31 mouse cellular contexts compared by ENCODE assay signal in genomic region chr1:121508729-121509128, GRCm38 (mm10). TPM values are rescaled to one million over a fixed set of nuclear protein-coding genes. Genes with fewer than 3 reads are reported as not detected.
A peak's percentile ranks its signal among the peaks of the same experiment; 100 is the strongest.
DNase-seq lines count a peak whose midpoint lies in the region; ATAC-seq and TF ChIP-seq lines count a peak whose summit lies in the region.
"Had no signal": no experiment of that assay in that cellular context is flagged by ENCODE, and none has a peak within 500 bp of the region (broad histone marks: within the 10 kb centered on the region; RNA-seq: fewer than 3 reads in every experiment).

No protein-coding gene starts in this region.

- H3K27ac ChIP-seq in liver, adult 2 months (replicated peaks; ENCODE audit: insufficient read depth, low read depth, low read length) = no peak overlapping the region
- H3K27ac ChIP-seq: embryonic facial prominence, embryonic 10.5 days; embryonic facial prominence, embryonic 13.5 days; forebrain, embryonic 12.5 days; forebrain, embryonic 15.5 days; heart, adult 2 months; heart, embryonic 10.5 days; heart, embryonic 13.5 days; hindbrain, embryonic 14.5 days; hindbrain, postnatal 0 days had no signal

- peak; percentile 23 for DNase-seq in liver, adult 2 months (ENCODE audit: extremely low read depth, low read depth, low spot score)
- DNase-seq in liver = no peak
- no peak for DNase-seq in left cerebral cortex, postnatal 4 days
- DNase-seq in adrenal gland, adult 18-20 months (ENCODE audit: low spot score in 2 of 2) = no peak
- no peak for DNase-seq in B cell, adult 2 months
- DNase-seq: adrenal gland, postnatal 10 days; adrenal gland, postnatal 36 days; cerebellum, adult 11 months; cerebellum, adult 2 months; cerebellum, adult 9-11 months; cerebellum, postnatal 25 days; embryo, embryonic 11 days; gastrocnemius, postnatal 25 days; heart, adult 2 months; heart, postnatal 14 days; heart, postnatal 4 days had no signal

- peak; percentile 70 for ATAC-seq in granulocyte monocyte progenitor cell, adult 5-6 weeks (replicated peaks; ENCODE audit: poor library complexity, severe bottlenecking)
- peak; percentile 80 for ATAC-seq in megakaryocyte progenitor cell, adult 5-6 weeks (replicated peaks; ENCODE audit: poor library complexity)
- ATAC-seq: activated CD4-positive, CD25-positive, alpha-beta regulatory T cell, adult 4 months; CD4-positive, CD25-positive, alpha-beta regulatory T cell, adult 4 months; forebrain, embryonic 15.5 days; hindbrain, postnatal 0 days had no signal

- TF ChIP-seq CTCF in liver, adult 2 months (IDR thresholded peaks at IDR 0.05; ENCODE audit: low read depth, low read length) = no peak

- no peaks in the 10 kb centered on the region for H3K79me2 ChIP-seq in liver, adult 2 months (ENCODE audit: control insufficient read depth, insufficient read depth, low read length)

- intact Hi-C loops in left cerebral cortex, postnatal 4 days (cut with DNase I) = no loop called here

- no peak overlapping the region for H3K4me3 ChIP-seq in liver, adult 2 months (ENCODE audit: insufficient read depth, low read depth, low read length)
- H3K4me3 ChIP-seq: embryonic facial prominence, embryonic 10.5 days; embryonic facial prominence, embryonic 13.5 days; erythroblast, embryonic 14.5 days; forebrain, embryonic 12.5 days; forebrain, embryonic 15.5 days; heart, adult 2 months; heart, embryonic 10.5 days; heart, embryonic 13.5 days had no signal

- no peak overlapping the region for H3K9ac ChIP-seq in liver, adult 2 months (ENCODE audit: low read depth, low read length)
- H3K9ac ChIP-seq: embryonic facial prominence, embryonic 13.5 days; forebrain, embryonic 12.5 days; forebrain, embryonic 15.5 days; heart, embryonic 13.5 days; hindbrain, embryonic 14.5 days had no signal

- 84% methylated on average over 2 of the region's 2 CpGs for WGBS in liver, adult 2 months

- no peaks in the 10 kb centered on the region for H3K4me1 ChIP-seq in liver, adult 2 months (ENCODE audit: control insufficient read depth, insufficient read depth, low read length)
- H3K4me1 ChIP-seq: embryonic facial prominence, embryonic 10.5 days; embryonic facial prominence, embryonic 13.5 days; forebrain, embryonic 12.5 days; forebrain, embryonic 15.5 days; heart, embryonic 10.5 days; heart, embryonic 13.5 days had no signal

- peaks cover 6% of the 10 kb centered on the region; the same call in 1 of the 2 replicates for H3K36me3 ChIP-seq in liver, adult 2 months (ENCODE audit: control insufficient read depth, insufficient read depth, low read length)

- TF ChIP-seq POLR2A in liver, adult 2 months (IDR thresholded peaks at IDR 0.05; ENCODE audit: extremely low read depth, insufficient read depth, low read length) = no peak

- H3K27me3 ChIP-seq in liver, adult 2 months (ENCODE audit: control insufficient read depth, insufficient read depth, low read length) = no peaks in the 10 kb centered on the region
- H3K27me3 ChIP-seq: embryonic facial prominence, embryonic 13.5 days; forebrain, embryonic 12.5 days; forebrain, embryonic 15.5 days; heart, embryonic 13.5 days had no signal

RNA-seq across cellular contexts. Expression of gene Htr5b, which starts 19.5 kb away (rescaled TPM):
- not detected in 2 replicates for total RNA-seq in liver, adult 2 months (2014; rRNA removed)
- not detected in 2 replicates for polyA plus RNA-seq in liver, adult 2 months (2012; rRNA removed)
- total RNA-seq in granulocyte monocyte progenitor cell, adult 5-6 weeks (2014; fragmentation: Nextera tagmentation) = not detected in 2 replicates
- not detected in 2 replicates for total RNA-seq in granulocyte monocyte progenitor cell, adult 5-6 weeks (2017)
- not detected in 2 replicates for total RNA-seq in megakaryocyte progenitor cell, adult 5-6 weeks (2015)
- total RNA-seq in megakaryocyte progenitor cell, adult 5-6 weeks (2017) = not detected in 2 replicates
- 1 to 10 TPM; 1.7 to 2.7 TPM for total RNA-seq in left cerebral cortex, postnatal 4 days (2021)
- not detected for total RNA-seq in adrenal gland, adult 18-20 months (2021)
- total RNA-seq: adrenal gland, postnatal 10 days; adrenal gland, postnatal 36 days; gastrocnemius, adult 8-10 months; gastrocnemius, postnatal 25 days; heart, adult 2 months; heart, postnatal 14 days; heart, postnatal 4 days had no signal
- polyA plus RNA-seq: activated CD4-positive, CD25-positive, alpha-beta regulatory T cell, adult 4 months; C2C12; erythroblast, embryonic 14.5 days; forebrain, embryonic 12.5 days; heart, adult 2 months had no signal

RNA-seq across cellular contexts. Expression of gene Ddx18, which starts 59.1 kb away (rescaled TPM):
- total RNA-seq in liver, adult 2 months (2014; rRNA removed) = 11.9 and 13.6 TPM in 2 replicates
- polyA plus RNA-seq in liver, adult 2 months (2012; rRNA removed) = 14.5 and 18.2 TPM in 2 replicates
- 106 and 139 TPM in 2 replicates for total RNA-seq in granulocyte monocyte progenitor cell, adult 5-6 weeks (2014; fragmentation: Nextera tagmentation)
- total RNA-seq in granulocyte monocyte progenitor cell, adult 5-6 weeks (2017) = 88.3 and 95.2 TPM in 2 replicates
- 172 and 208 TPM in 2 replicates for total RNA-seq in megakaryocyte progenitor cell, adult 5-6 weeks (2015)
- total RNA-seq in megakaryocyte progenitor cell, adult 5-6 weeks (2017) = 95.4 TPM in 2 replicates
- total RNA-seq in left cerebral cortex, postnatal 4 days (2021) = 10 to 100 TPM; 27.6 to 29.0 TPM
- total RNA-seq in adrenal gland, adult 18-20 months (2021) = 10 to 100 TPM; 45.3 to 48.2 TPM
